Mouse (Mus musculus) embryonic facial prominence, embryonic 12.5 days (tissue): Measurements from ENCODE around the gene Epas1. TPM values are rescaled to one million over a fixed set of nuclear protein-coding genes. Genes with fewer than 3 reads are reported as not detected.

ENCODE experiments used
- ATAC-seq: fragments of 200-750 bp; cut with Nextera tagmentation; 2 replicates; pipeline ENCODE4 v1.8.0; 2017; ENCODE audit not compliant: insufficient number of reproducible peaks, insufficient read depth, low FRiP score, low TSS enrichment
- H3K27ac ChIP-seq: fragments of 300-500 bp; sonication (generic); 2 replicates; pipeline ENCODE4 v1.5.1; 2016; ENCODE audit warnings: mild to moderate bottlenecking
- H3K27me3 ChIP-seq: fragments of 300-500 bp; sonication (generic); 2 replicates; pipeline ENCODE4 v1.6.1; 2016; ENCODE audit warnings: mild to moderate bottlenecking, moderate library complexity
- H3K36me3 ChIP-seq: fragments of 300-500 bp; sonication (generic); 2 replicates; pipeline ENCODE4 v1.6.1; 2016; ENCODE audit warnings: mild to moderate bottlenecking
- H3K4me1 ChIP-seq: fragments of 300-500 bp; sonication (generic); 2 replicates; pipeline ENCODE4 v1.6.1; 2016
- H3K4me2 ChIP-seq: fragments of 300-500 bp; sonication (generic); replicated peaks from 2 replicates; pipeline ENCODE4 v1.6.1; 2016; ENCODE audit warnings: mild to moderate bottlenecking, moderate library complexity
- H3K4me3 ChIP-seq: fragments of 300-500 bp; sonication (generic); 2 replicates; pipeline ENCODE4 v1.5.1; 2016; ENCODE audit warnings: mild to moderate bottlenecking
- H3K9ac ChIP-seq: fragments of 300-500 bp; sonication (generic); 2 replicates; pipeline ENCODE4 v1.6.1; 2016; ENCODE audit warnings: mild to moderate bottlenecking, moderate library complexity
- H3K9me3 ChIP-seq: fragments of 300-500 bp; sonication (generic); 2 replicates; pipeline ENCODE4 v1.6.1; 2016; ENCODE audit warnings: mild to moderate bottlenecking, moderate library complexity
- WGBS: fragments of 180-500 bp; shearing (Covaris S2); methylation state at CpG from one replicate; pipeline ENCODE4 v1.1.7; 2016; 5-methylcytosine and 5-hydroxymethylcytosine counted together
- polyA plus RNA-seq: library from polyadenylated mRNA; unstranded; fragments of >200 nt; fragmentation: Nextera tagmentation; extraction: Ambion mirVana; gene quantifications from 2 replicates; pipeline ENCODE4 v1.2.1, GENCODE M21; 2016

Epas1 gene
- 2.9 and 3.1 TPM in 2 replicates for polyA plus RNA-seq

DNA sequence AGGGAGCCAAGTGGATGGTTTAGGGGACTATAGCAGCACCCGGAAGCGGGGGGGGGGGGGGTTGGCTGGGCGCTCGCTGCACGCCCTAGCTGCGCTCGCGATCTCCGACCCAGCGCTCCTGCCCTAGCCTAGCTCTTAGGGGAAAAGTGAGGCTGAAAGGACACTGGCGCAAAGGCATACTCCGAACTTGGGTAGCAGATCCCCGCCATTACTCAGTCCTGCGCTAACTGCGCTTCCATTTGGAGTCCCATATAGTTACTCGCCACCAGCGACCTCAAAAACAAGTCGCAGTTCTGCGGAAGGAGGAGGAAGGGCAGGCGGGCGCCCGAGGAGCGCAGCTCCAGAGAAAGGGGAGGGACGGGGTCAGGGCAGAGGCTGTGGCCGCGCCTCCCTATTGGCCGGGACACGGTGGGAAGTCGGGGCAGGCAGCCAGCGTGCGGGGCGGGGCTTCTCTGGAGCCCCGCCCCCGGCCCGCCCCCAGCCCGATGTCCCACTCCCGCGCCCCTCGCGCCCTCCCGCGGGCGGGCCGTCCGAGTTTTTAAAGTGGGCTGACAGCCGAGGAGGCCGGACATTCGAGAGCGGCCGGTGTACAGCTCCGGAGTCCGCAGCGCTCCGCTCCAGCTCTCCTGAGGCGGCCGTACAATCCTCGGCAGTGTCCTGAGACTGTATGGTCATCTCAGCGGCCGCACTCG is at the start of gene Epas1:
Gene Epas1 (plus strand): TSS at position 571 of the 692 bp plus-strand sequence.
- ATAC-seq: peak; percentile 89
- H3K4me2 ChIP-seq: peak within 1 kb of the TSS; percentile 83
- H3K36me3 ChIP-seq: no peaks in the 10 kb centered on the region
- peaks cover 15% of the 10 kb centered on the region for H3K4me1 ChIP-seq
- WGBS: 1% methylated on average over 58 of the region's 60 CpGs
- H3K27ac ChIP-seq: no peak within 1 kb of the TSS
- peak within 1 kb of the TSS; percentile 57 for H3K4me3 ChIP-seq
- peak within 1 kb of the TSS; percentile 44 for H3K9ac ChIP-seq
- no peaks in the 10 kb centered on the region for H3K9me3 ChIP-seq
- H3K27me3 ChIP-seq: peaks cover 63% of the 10 kb centered on the region

GRCm38 (mm10) chr17:86705236-86705635 is 48.3 kb upstream of the Epas1 start:
- Histone ChIP-seq H3K4me1 (no peaks in the 10 kb centered on the region), H3K27ac (no peak overlapping the region), H3K9me3 (no peaks in the 10 kb centered on the region), H3K36me3 (no peaks in the 10 kb centered on the region), H3K27me3 (no peaks in the 10 kb centered on the region), H3K4me3 (no peak overlapping the region), H3K4me2 (no peak overlapping the region), H3K9ac (no peak overlapping the region)
- WGBS: 87% methylated on average over 3 of the region's 3 CpGs
- no peak for ATAC-seq

DNA sequence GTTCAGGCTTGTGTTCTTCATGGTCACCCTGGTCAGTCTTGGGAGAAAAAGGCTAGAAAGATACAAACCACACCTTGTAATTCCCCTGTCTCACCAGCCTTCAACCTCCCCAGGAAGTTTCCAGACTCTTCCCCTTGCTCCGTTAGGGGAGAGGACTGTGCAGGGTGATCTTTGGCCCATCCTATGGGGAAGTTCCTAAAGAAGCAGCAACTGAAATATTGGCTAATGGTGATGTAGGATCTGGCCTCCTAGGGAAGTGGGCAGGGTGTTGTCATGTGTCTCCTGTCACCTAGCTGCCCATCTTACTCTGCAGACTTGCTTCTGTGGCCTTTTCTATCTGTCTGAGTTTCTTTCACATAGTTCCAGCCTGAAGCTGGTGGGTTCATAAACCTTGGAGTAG is 47.0 kb upstream of the Epas1 start:
- Histone ChIP-seq H3K27me3 (no peaks in the 10 kb centered on the region), H3K4me1 (no peaks in the 10 kb centered on the region), H3K4me2 (no peak overlapping the region), H3K4me3 (no peak overlapping the region), H3K36me3 (no peaks in the 10 kb centered on the region), H3K27ac (no peak overlapping the region), H3K9me3 (no peaks in the 10 kb centered on the region), H3K9ac (no peak overlapping the region)
- ATAC-seq: no peak
- WGBS: 70% methylated on average over 1 of the region's 1 CpGs

DNA sequence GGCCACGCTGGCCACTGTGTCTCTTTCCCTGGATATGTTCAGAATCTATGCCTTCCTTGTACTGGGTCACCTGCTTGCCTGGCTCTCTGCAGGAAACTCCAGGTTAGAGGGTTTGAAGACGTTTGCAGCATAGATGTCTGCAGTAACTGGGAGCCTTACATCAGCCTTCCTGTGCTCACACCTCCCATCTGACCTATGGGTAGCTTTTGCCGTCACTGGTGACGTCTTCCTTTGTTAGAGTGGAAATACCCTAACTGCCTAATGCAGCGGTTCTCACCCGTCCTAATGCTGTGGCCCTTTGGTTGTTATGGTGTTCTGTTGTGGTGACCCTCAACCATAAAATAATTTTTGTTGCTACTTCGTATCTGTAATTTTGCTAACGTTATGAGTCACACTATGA is 43.7 kb upstream of the Epas1 start:
- H3K4me1 ChIP-seq: no peaks in the 10 kb centered on the region
- no peaks in the 10 kb centered on the region for H3K36me3 ChIP-seq
- no peak overlapping the region for H3K4me3 ChIP-seq
- no peaks in the 10 kb centered on the region for H3K9me3 ChIP-seq
- no peak for ATAC-seq
- H3K9ac ChIP-seq: no peak overlapping the region
- WGBS: 81% methylated on average over 8 of the region's 8 CpGs
- H3K27ac ChIP-seq: no peak overlapping the region
- H3K4me2 ChIP-seq: no peak overlapping the region
- H3K27me3 ChIP-seq: no peaks in the 10 kb centered on the region

GRCm38 (mm10) chr17:86710379-86710778 is 43.1 kb upstream of the Epas1 start:
- H3K4me2 ChIP-seq: no peak overlapping the region
- no peaks in the 10 kb centered on the region for H3K27me3 ChIP-seq
- no peaks in the 10 kb centered on the region for H3K4me1 ChIP-seq
- H3K27ac ChIP-seq: no peak overlapping the region
- WGBS: 72% methylated on average over 8 of the region's 8 CpGs
- H3K9me3 ChIP-seq: no peaks in the 10 kb centered on the region
- no peak overlapping the region for H3K9ac ChIP-seq
- no peak overlapping the region for H3K4me3 ChIP-seq
- ATAC-seq: no peak
- no peaks in the 10 kb centered on the region for H3K36me3 ChIP-seq

GRCm38 (mm10) chr17:86711949-86712348 is 41.6 kb upstream of the Epas1 start:
- no peaks in the 10 kb centered on the region for H3K4me1 ChIP-seq

DNA sequence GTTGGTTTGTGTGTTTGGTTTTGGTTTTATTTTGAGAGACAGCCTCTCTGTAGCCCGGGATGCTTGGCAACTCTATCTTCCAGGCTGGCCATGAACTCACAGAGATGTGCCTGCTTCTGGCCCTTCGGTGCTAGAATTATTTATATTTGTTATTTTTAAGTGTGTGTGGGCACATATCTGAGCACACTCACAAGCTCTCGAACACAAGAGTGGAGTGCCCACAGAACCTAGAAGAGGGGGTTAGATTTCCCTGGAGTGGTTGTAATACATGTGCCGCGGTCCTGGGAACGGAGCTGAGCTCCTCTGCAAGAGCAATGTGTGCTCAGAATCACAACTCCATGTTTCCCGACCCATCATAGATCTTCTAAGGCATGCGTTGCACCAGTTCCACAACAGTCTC is 40.9 kb upstream of the Epas1 start:
- ATAC-seq: no peak
- H3K9me3 ChIP-seq: no peaks in the 10 kb centered on the region
- 90% methylated on average over 8 of the region's 8 CpGs for WGBS

More at GRCm38 (mm10) chr17:86711949-86712348, 41.6 kb upstream of the Epas1 start:
- ATAC-seq: no peak
- H3K9me3 ChIP-seq: no peaks in the 10 kb centered on the region
- H3K27me3 ChIP-seq: no peaks in the 10 kb centered on the region
- no peak overlapping the region for H3K27ac ChIP-seq
- H3K36me3 ChIP-seq: no peaks in the 10 kb centered on the region
- H3K9ac ChIP-seq: no peak overlapping the region
- no peak overlapping the region for H3K4me2 ChIP-seq
- 82% methylated on average over 5 of the region's 5 CpGs for WGBS
- H3K4me3 ChIP-seq: no peak overlapping the region

DNA sequence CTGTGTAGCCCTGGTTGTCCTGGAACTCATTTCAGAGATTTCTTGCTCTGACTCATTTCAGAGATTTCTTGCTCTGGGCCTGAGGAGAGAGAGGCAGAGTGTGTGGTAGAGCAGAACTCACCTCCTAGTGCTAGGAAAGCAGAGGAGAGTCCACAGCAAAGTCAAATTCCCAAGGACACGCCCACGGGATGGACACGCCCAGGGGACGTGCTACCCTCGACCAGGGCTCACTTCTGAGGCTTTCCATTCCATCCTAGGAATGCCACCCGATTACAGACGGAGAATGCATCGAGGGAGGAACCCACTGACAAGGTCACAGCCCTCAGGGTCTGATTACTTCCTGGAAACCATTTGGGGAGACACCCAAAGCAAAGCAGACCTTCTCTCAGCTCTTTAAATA is 39.9 kb upstream of the Epas1 start:
- no peak for ATAC-seq
- Histone ChIP-seq H3K36me3 (no peaks in the 10 kb centered on the region), H3K9me3 (no peaks in the 10 kb centered on the region), H3K27ac (no peak overlapping the region), H3K4me3 (no peak overlapping the region), H3K4me1 (no peaks in the 10 kb centered on the region), H3K9ac (no peak overlapping the region), H3K27me3 (no peaks in the 10 kb centered on the region), H3K4me2 (no peak overlapping the region)
- 7% methylated on average over 8 of the region's 8 CpGs for WGBS

More for the DNA sequence above, 40.9 kb upstream of the Epas1 start:
- no peaks in the 10 kb centered on the region for H3K27me3 ChIP-seq
- H3K4me2 ChIP-seq: no peak overlapping the region
- no peaks in the 10 kb centered on the region for H3K36me3 ChIP-seq
- no peak overlapping the region for H3K4me3 ChIP-seq
- no peak overlapping the region for H3K9ac ChIP-seq
- no peaks in the 10 kb centered on the region for H3K4me1 ChIP-seq
- no peak overlapping the region for H3K27ac ChIP-seq

GRCm38 (mm10) chr17:86724786-86725415 is 28.6 kb upstream of the Epas1 start:
- Histone ChIP-seq H3K9ac (no peak overlapping the region), H3K4me3 (no peak overlapping the region), H3K4me1 (peaks cover 3% of the 10 kb centered on the region; the same call in 1 of the 2 replicates), H3K4me2 (no peak overlapping the region), H3K9me3 (no peaks in the 10 kb centered on the region), H3K36me3 (no peaks in the 10 kb centered on the region), H3K27ac (no peak overlapping the region), H3K27me3 (0 out of 2 replicates have a peak, but pooled peaks cover 4% of the 10 kb centered on the region)
- ATAC-seq: no peak
- 54% methylated on average over 8 of the region's 8 CpGs for WGBS

- no peak overlapping the region for H3K9ac ChIP-seq
- no peak for ATAC-seq
- H3K27me3 ChIP-seq: 0 out of 2 replicates have a peak, but pooled peaks cover 4% of the 10 kb centered on the region
- WGBS: 83% methylated on average over 7 of the region's 7 CpGs
- no peak overlapping the region for H3K4me3 ChIP-seq
- H3K4me1 ChIP-seq: peaks cover 3% of the 10 kb centered on the region; the same call in 1 of the 2 replicates
- H3K9me3 ChIP-seq: no peaks in the 10 kb centered on the region
- no peaks in the 10 kb centered on the region for H3K36me3 ChIP-seq
- H3K27ac ChIP-seq: no peak overlapping the region
- H3K4me2 ChIP-seq: no peak overlapping the region
Observed at GRCm38 (mm10) chr17:86726480-86726879, 27.0 kb upstream of the Epas1 start.

GRCm38 (mm10) chr17:86727031-86727430 is 26.5 kb upstream of the Epas1 start:
- ATAC-seq: no peak
- Histone ChIP-seq H3K9ac (no peak overlapping the region), H3K9me3 (no peaks in the 10 kb centered on the region), H3K27me3 (0 out of 2 replicates have a peak, but pooled peaks cover 4% of the 10 kb centered on the region), H3K4me2 (no peak overlapping the region), H3K27ac (no peak overlapping the region), H3K36me3 (no peaks in the 10 kb centered on the region), H3K4me3 (no peak overlapping the region), H3K4me1 (peaks cover 3% of the 10 kb centered on the region; the same call in 1 of the 2 replicates)
- WGBS: 68% methylated on average over 7 of the region's 7 CpGs

DNA sequence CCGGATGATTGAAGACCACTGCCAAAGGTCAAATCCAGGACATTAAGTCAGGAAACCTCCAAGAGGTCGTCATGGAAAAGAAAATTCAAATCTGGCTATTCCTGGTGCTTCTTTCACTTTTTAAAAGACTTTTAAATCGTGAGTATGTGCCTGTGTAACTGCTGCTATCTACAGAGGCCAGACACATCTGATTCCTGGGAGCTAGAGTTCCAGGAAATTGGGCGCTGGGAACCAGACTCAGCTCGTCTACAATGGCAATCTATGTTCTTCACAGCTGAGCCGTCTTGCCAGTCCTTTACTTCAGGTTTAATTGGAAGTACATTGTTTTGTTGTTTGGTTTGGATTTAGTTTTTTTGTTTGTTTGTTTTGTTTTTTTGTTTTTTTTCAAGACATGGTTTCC is 22.2 kb upstream of the Epas1 start:
- no peaks in the 10 kb centered on the region for H3K36me3 ChIP-seq
- WGBS: 82% methylated on average over 6 of the region's 6 CpGs
- no peaks in the 10 kb centered on the region for H3K9me3 ChIP-seq
- H3K4me3 ChIP-seq: no peak overlapping the region
- 0 out of 2 replicates have a peak, but pooled peaks cover 4% of the 10 kb centered on the region for H3K27me3 ChIP-seq
- no peak for ATAC-seq
- H3K9ac ChIP-seq: no peak overlapping the region
- H3K4me1 ChIP-seq: no peaks in the 10 kb centered on the region
- no peak overlapping the region for H3K4me2 ChIP-seq
- no peak overlapping the region for H3K27ac ChIP-seq
